Mouse (Mus musculus): ENCODE data around the gene Schip1.

- no peak for TF ChIP-seq GATA1 (IDR thresholded peaks at IDR 0.05; ENCODE audit: low read length)
- no peak for TF ChIP-seq TAL1 (IDR thresholded peaks at IDR 0.05; ENCODE audit: low read length)
Observed at GRCm38 (mm10) chr3:68518586-68518985, 454.0 kb downstream of the Schip1 start.
